Mouse (Mus musculus): ENCODE results near the gene Atp2a1. TPM values are rescaled to one million over a fixed set of nuclear protein-coding genes. Genes with fewer than 3 reads are reported as not detected.

Gene Atp2a1
- total and polyA plus RNA-seq, 2 experiments from 2014 or later, result 0.68 to 0.99 TPM

- no peak for ATAC-seq
- no peak overlapping the region for H3K9ac ChIP-seq (replicated peaks; ENCODE audit: low read length)
- H3K4me1 ChIP-seq (ENCODE audit: insufficient read depth, low read length), result no peaks in the 10 kb centered on the region
- WGBS, result 85% methylated on average over 6 of the region's 6 CpGs
- no peaks in the 10 kb centered on the region for H3K36me3 ChIP-seq (ENCODE audit: insufficient read depth, low read length)
- no peak for DNase-seq (ENCODE audit: low spot score)
- no peak overlapping the region for H3K4me2 ChIP-seq (ENCODE audit: low read depth, low read length)
- H3K9me3 ChIP-seq (ENCODE audit: low read length), result no peaks in the 10 kb centered on the region
- no peak overlapping the region for H3K27ac ChIP-seq
- no peaks in the 10 kb centered on the region for H3K27me3 ChIP-seq (ENCODE audit: insufficient read depth, low read length)
- TF ChIP-seq CTCF (IDR thresholded peaks at IDR 0.05; ENCODE audit: low read depth), result no peak
- H3K4me3 ChIP-seq (ENCODE audit: low read length), result no peak overlapping the region
These were observed 38.7 kb downstream of the Atp2a1 start for GRCm38 (mm10) chr7:126424161-126424560.

- H3K36me3 ChIP-seq (ENCODE audit: insufficient read depth, low read length), result no peaks in the 10 kb centered on the region
- no peak for DNase-seq (ENCODE audit: low spot score)
- WGBS, result 89% methylated on average over 5 of the region's 5 CpGs
These were observed 41.2 kb downstream of the Atp2a1 start for GRCm38 (mm10) chr7:126421756-126422155.

DNA sequence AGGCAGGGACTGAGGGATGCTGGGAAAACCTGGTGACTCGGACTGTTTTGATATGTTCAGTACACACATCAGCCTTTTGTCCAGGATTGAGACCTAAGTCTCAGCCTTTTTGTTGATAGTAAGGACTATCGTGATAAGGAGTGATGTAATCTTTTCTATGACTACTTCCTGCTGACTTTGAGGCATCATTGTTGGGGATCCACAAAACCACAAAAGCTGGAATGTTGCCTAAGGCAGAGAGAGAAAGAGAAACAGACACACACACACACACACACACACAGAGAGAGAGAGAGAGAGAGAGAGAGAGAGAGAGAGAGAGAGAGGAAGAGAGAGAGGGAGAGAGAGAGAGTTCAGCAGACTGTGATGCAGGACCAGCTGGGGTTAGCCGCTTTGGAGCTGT, 44.4 kb downstream of the Atp2a1 start:
- Histone ChIP-seq H3K9me3 (ENCODE audit: low read length) (no peaks in the 10 kb centered on the region), H3K27ac (no peak overlapping the region), H3K4me3 (ENCODE audit: low read length) (no peak overlapping the region), H3K9ac (replicated peaks; ENCODE audit: low read length) (no peak overlapping the region), H3K36me3 (ENCODE audit: insufficient read depth, low read length) (no peaks in the 10 kb centered on the region), H3K27me3 (ENCODE audit: insufficient read depth, low read length) (no peaks in the 10 kb centered on the region), H3K4me2 (ENCODE audit: low read depth, low read length) (no peak overlapping the region), H3K4me1 (ENCODE audit: insufficient read depth, low read length) (no peaks in the 10 kb centered on the region)
- WGBS, result 70% methylated on average over 3 of the region's 3 CpGs
- no peak for DNase-seq (ENCODE audit: low spot score)
- no peak for TF ChIP-seq CTCF (IDR thresholded peaks at IDR 0.05; ENCODE audit: low read depth)
- ATAC-seq, result no peak

More at GRCm38 (mm10) chr7:126421756-126422155, 41.2 kb downstream of the Atp2a1 start:
- no peak overlapping the region for H3K4me3 ChIP-seq (ENCODE audit: low read length)
- H3K4me2 ChIP-seq (ENCODE audit: low read depth, low read length), result no peak overlapping the region
- no peaks in the 10 kb centered on the region for H3K27me3 ChIP-seq (ENCODE audit: insufficient read depth, low read length)
- no peaks in the 10 kb centered on the region for H3K9me3 ChIP-seq (ENCODE audit: low read length)
- TF ChIP-seq CTCF (IDR thresholded peaks at IDR 0.05; ENCODE audit: low read depth), result no peak
- H3K27ac ChIP-seq, result no peak overlapping the region
- H3K9ac ChIP-seq (replicated peaks; ENCODE audit: low read length), result no peak overlapping the region
- no peaks in the 10 kb centered on the region for H3K4me1 ChIP-seq (ENCODE audit: insufficient read depth, low read length)
- no peak for ATAC-seq

- Histone ChIP-seq H3K27me3 (ENCODE audit: insufficient read depth, low read length) (no peaks in the 10 kb centered on the region), H3K4me2 (ENCODE audit: low read depth, low read length) (no peak overlapping the region), H3K4me3 (ENCODE audit: low read length) (no peak overlapping the region), H3K9ac (replicated peaks; ENCODE audit: low read length) (no peak overlapping the region), H3K36me3 (ENCODE audit: insufficient read depth, low read length) (no peaks in the 10 kb centered on the region), H3K4me1 (ENCODE audit: insufficient read depth, low read length) (no peaks in the 10 kb centered on the region), H3K9me3 (ENCODE audit: low read length) (no peaks in the 10 kb centered on the region), H3K27ac (no peak overlapping the region)
- ATAC-seq (no peak), DNase-seq (ENCODE audit: low spot score) (no peak)
- TF ChIP-seq CTCF (IDR thresholded peaks at IDR 0.05; ENCODE audit: low read depth), result no peak
- 70% methylated on average over 4 of the region's 4 CpGs for WGBS
These were observed 45.3 kb downstream of the Atp2a1 start for GRCm38 (mm10) chr7:126417606-126418005.

DNA sequence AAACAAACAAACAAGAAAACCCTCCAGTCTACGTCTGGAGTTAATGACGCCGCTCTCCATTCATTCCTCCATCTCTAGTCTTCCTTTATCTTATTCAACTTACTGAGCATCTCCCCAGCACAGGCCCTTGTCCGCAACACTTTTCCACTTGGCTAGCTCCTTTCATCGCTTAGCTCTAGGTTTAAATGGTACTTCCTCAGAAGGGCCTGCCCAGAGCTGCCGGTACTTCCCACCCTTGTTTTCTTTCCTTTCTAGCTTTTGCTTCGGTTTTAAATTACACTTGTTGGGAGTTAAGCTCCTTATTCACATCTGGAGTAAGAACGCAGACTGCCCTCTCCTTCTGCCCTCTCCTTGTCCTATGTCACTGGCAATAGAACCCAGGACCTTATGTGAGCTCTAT, 45.9 kb downstream of the Atp2a1 start:
- Histone ChIP-seq H3K9ac (replicated peaks; ENCODE audit: low read length) (no peak overlapping the region), H3K9me3 (ENCODE audit: low read length) (no peaks in the 10 kb centered on the region), H3K4me1 (ENCODE audit: insufficient read depth, low read length) (no peaks in the 10 kb centered on the region), H3K27me3 (ENCODE audit: insufficient read depth, low read length) (no peaks in the 10 kb centered on the region), H3K4me3 (ENCODE audit: low read length) (no peak overlapping the region), H3K36me3 (ENCODE audit: insufficient read depth, low read length) (no peaks in the 10 kb centered on the region), H3K27ac (no peak overlapping the region), H3K4me2 (ENCODE audit: low read depth, low read length) (no peak overlapping the region)
- DNase-seq (ENCODE audit: low spot score) (no peak), ATAC-seq (no peak)
- TF ChIP-seq CTCF (IDR thresholded peaks at IDR 0.05; ENCODE audit: low read depth), result no peak
- WGBS, result 13% methylated on average over 8 of the region's 8 CpGs

- Histone ChIP-seq H3K9me3 (ENCODE audit: low read length) (no peaks in the 10 kb centered on the region), H3K9ac (replicated peaks; ENCODE audit: low read length) (no peak overlapping the region), H3K4me1 (ENCODE audit: insufficient read depth, low read length) (no peaks in the 10 kb centered on the region), H3K4me3 (ENCODE audit: low read length) (no peak overlapping the region), H3K27me3 (ENCODE audit: insufficient read depth, low read length) (no peaks in the 10 kb centered on the region), H3K4me2 (ENCODE audit: low read depth, low read length) (no peak overlapping the region), H3K36me3 (ENCODE audit: insufficient read depth, low read length) (no peaks in the 10 kb centered on the region), H3K27ac (no peak overlapping the region)
- TF ChIP-seq CTCF (IDR thresholded peaks at IDR 0.05; ENCODE audit: low read depth), result no peak
- no peak for DNase-seq (ENCODE audit: low spot score)
- ATAC-seq, result no peak
- 48% methylated on average over 2 of the region's 2 CpGs for WGBS
These were observed 46.3 kb downstream of the Atp2a1 start for GRCm38 (mm10) chr7:126416615-126417014.

DNA sequence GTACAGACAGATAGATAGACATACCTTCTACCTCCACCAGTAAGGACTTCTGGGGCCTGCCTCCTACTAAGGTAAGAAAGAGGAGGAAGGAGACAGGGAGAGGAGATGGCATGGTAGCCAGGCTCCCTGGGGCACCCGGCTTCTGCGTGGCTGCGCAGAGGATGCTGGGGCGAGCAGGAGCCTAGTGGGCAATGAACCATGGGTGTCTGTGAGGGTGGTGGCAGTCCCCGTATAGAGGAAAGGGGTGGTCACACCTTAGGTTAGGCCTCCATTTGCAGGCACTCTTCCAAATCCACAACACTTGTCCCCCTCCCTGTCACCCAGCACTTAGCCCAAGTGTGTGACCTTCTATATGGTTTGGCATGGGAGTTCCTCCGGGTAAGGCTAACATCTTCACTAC, 48.2 kb downstream of the Atp2a1 start, which contains the start of gene Cd19:
TSS of gene Cd19 (minus strand) at position 165 of the 400 bp plus-strand sequence.
- Histone ChIP-seq H3K4me2 (ENCODE audit: low read depth, low read length) (no peak within 1 kb of the TSS), H3K9me3 (ENCODE audit: low read length) (no peaks in the 10 kb centered on the region), H3K9ac (replicated peaks; ENCODE audit: low read length) (no peak within 1 kb of the TSS), H3K4me1 (ENCODE audit: insufficient read depth, low read length) (no peaks in the 10 kb centered on the region), H3K27ac (no peak within 1 kb of the TSS), H3K36me3 (ENCODE audit: insufficient read depth, low read length) (no peaks in the 10 kb centered on the region), H3K4me3 (ENCODE audit: low read length) (no peak within 1 kb of the TSS), H3K27me3 (ENCODE audit: insufficient read depth, low read length) (no peaks in the 10 kb centered on the region)
- DNase-seq (ENCODE audit: low spot score) (no peak), ATAC-seq (no peak)
- 91% methylated on average over 6 of the region's 6 CpGs for WGBS
- no peak for TF ChIP-seq CTCF (IDR thresholded peaks at IDR 0.05; ENCODE audit: low read depth)

Data from hindbrain, postnatal 0 days (tissue).